Mouse (Mus musculus): ENCODE measurements around the gene Gng11. TPM values are rescaled to one million over a fixed set of nuclear protein-coding genes. Genes with fewer than 3 reads are reported as not detected.

Gene Gng11
- total RNA-seq, 2 experiments from 2014 or later = 70.8 to 71.5 TPM

DNA sequence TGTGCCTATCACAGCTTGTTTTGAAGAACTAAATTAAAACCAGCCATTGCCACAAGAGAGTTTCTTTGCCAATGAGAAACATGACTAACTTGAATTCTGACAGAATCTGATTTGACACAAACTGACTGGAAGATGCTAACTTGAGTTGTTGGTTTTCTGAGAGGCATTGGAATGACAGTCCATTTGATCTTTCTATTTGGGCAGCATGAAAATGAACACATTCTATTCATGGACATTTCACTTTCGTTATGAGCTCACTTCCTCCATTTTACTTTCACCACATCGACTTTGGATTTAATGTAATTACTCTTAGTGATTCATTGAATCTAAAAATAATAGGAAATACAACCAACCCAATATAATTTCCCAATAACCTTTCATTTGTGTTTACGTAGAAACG is 50.7 kb downstream of the Gng11 start:
- no peak for DNase-seq (ENCODE audit: low spot score)
- intact Hi-C loops (cut with DNase I) = no loop called here

Other genes with a start within 250 kb of the Gng11 start
- gene Calcr, start 239.2 kb upstream of the Gng11 start, total RNA-seq (2021) = not detected
- gene Tfpi2, start 15.0 kb upstream of the Gng11 start, total RNA-seq (2021) = 1 to 10 TPM; 1.2 to 1.5 TPM
- gene Gngt1, start 10.1 kb upstream of the Gng11 start, total RNA-seq (2021) = not detected
- gene Bet1, start 83.1 kb downstream of the Gng11 start, total RNA-seq (2021) = 10 to 100 TPM; 26.4 to 27.1 TPM

Data from heart, postnatal 25 days (tissue).